Mouse (Mus musculus) neural tube, embryonic 11.5 days (tissue): ENCODE data around the gene Slc2a10. TPM values are rescaled to one million over a fixed set of nuclear protein-coding genes. Genes with fewer than 3 reads are reported as not detected.

Experiments
- ATAC-seq: fragments of 200-750 bp; cut with Nextera tagmentation; 2 replicates; pipeline ENCODE4 v1.8.0; 2017; ENCODE audit warnings: moderate number of reproducible peaks, mild to moderate bottlenecking, moderate TSS enrichment, moderate library complexity; ENCODE audit not compliant: insufficient read depth, low FRiP score, low TSS enrichment
- DNase-seq: peaks from one replicate; pipeline ENCODE4 v3.0.0-alpha.2; 2015; ENCODE audit warnings: low spot score
- H3K27ac ChIP-seq: fragments of 300-500 bp; sonication (generic); 2 replicates; pipeline ENCODE4 v1.5.1; 2014; ENCODE audit warnings: low read depth, mild to moderate bottlenecking, low read length
- H3K27me3 ChIP-seq: fragments of 300-500 bp; sonication (generic); 2 replicates; pipeline ENCODE4 v1.6.1; 2014; ENCODE audit warnings: mild to moderate bottlenecking, low read length, mixed read lengths; ENCODE audit not compliant: control insufficient read depth, insufficient read depth
- H3K36me3 ChIP-seq: fragments of 300-500 bp; sonication (generic); 2 replicates; pipeline ENCODE4 v1.6.1; 2014; ENCODE audit warnings: mild to moderate bottlenecking, low read length, moderate library complexity, mixed read lengths; ENCODE audit not compliant: control insufficient read depth, insufficient read depth
- H3K4me1 ChIP-seq: fragments of 300-500 bp; sonication (generic); 2 replicates; pipeline ENCODE4 v1.6.1; 2014; ENCODE audit warnings: low read length, mixed read lengths; ENCODE audit not compliant: control insufficient read depth, insufficient read depth
- H3K4me2 ChIP-seq: fragments of 300-500 bp; sonication (generic); 2 replicates; pipeline ENCODE4 v1.6.1; 2014; ENCODE audit warnings: low read depth, mild to moderate bottlenecking, moderate library complexity
- H3K4me3 ChIP-seq: fragments of 300-500 bp; sonication (generic); 2 replicates; pipeline ENCODE4 v1.5.1; 2014; ENCODE audit warnings: low read depth, low read length
- H3K9ac ChIP-seq: fragments of 300-500 bp; sonication (generic); 2 replicates; pipeline ENCODE4 v1.6.1; 2014; ENCODE audit warnings: mild to moderate bottlenecking, low read length
- H3K9me3 ChIP-seq: fragments of 300-500 bp; sonication (generic); 2 replicates; pipeline ENCODE4 v1.6.1; 2016; ENCODE audit warnings: low read length; ENCODE audit not compliant: control insufficient read depth
- WGBS: fragments of 180-500 bp; shearing (Covaris S2); extraction: QIAGEN DNeasy Blood & Tissue Kit; methylation state at CpG from one replicate; pipeline ENCODE4 v1.1.7; 2014; 5-methylcytosine and 5-hydroxymethylcytosine counted together
- polyA plus RNA-seq: library from polyadenylated mRNA; unstranded; fragments of >200 nt; fragmentation: Nextera tagmentation; extraction: Ambion mirVana; gene quantifications from 2 replicates; pipeline ENCODE4 v1.2.1, GENCODE M21; 2014

Slc2a10 gene
- polyA plus RNA-seq, 1 experiment from 2014 or later, result 3.6 TPM

DNA sequence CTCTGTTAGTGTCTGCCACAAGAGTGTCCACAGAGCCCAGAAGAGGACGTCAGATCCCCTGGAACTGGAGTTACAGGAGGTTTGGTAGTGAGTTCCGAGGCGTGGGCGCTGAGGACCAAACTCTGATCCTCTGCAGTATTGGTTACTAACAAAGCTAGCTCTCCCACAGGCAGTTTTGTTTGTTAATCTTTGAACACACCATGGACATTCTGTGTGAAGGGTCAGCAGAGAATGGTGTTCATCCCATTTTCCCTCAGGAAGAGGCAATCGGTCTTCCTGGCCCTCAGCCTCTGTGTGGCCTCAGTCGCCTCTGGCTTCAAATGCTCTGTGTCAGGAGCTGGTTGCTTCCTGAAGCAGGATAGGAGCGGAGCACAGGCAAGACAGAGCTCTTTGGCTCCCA is 28.2 kb upstream of the Slc2a10 start:
- no peaks in the 10 kb centered on the region for H3K36me3 ChIP-seq
- no peak for ATAC-seq
- WGBS, result 75% methylated on average over 7 of the region's 7 CpGs

GRCm38 (mm10) chr2:165475850-165476249 is 27.7 kb upstream of the Slc2a10 start:
- Histone ChIP-seq H3K36me3 (no peaks in the 10 kb centered on the region), H3K27ac (no peak overlapping the region), H3K4me2 (no peak overlapping the region), H3K9me3 (no peaks in the 10 kb centered on the region), H3K9ac (no peak overlapping the region), H3K27me3 (peaks cover 19% of the 10 kb centered on the region), H3K4me1 (0 out of 2 replicates have a peak, but pooled peaks cover 6% of the 10 kb centered on the region), H3K4me3 (no peak overlapping the region)
- ATAC-seq, result no peak
- 57% methylated on average over 5 of the region's 5 CpGs for WGBS
- DNase-seq, result no peak

More for the DNA sequence above, 28.2 kb upstream of the Slc2a10 start:
- Histone ChIP-seq H3K9me3 (no peaks in the 10 kb centered on the region), H3K4me3 (no peak overlapping the region), H3K27me3 (peaks cover 19% of the 10 kb centered on the region), H3K27ac (no peak overlapping the region), H3K4me1 (0 out of 2 replicates have a peak, but pooled peaks cover 6% of the 10 kb centered on the region), H3K9ac (no peak overlapping the region), H3K4me2 (no peak overlapping the region)
- DNase-seq, result no peak

- H3K36me3 ChIP-seq, result no peaks in the 10 kb centered on the region
- no peaks in the 10 kb centered on the region for H3K27me3 ChIP-seq
- H3K4me2 ChIP-seq, result no peak overlapping the region
- no peaks in the 10 kb centered on the region for H3K9me3 ChIP-seq
- DNase-seq (no peak), ATAC-seq (no peak)
- no peaks in the 10 kb centered on the region for H3K4me1 ChIP-seq
- H3K27ac ChIP-seq, result no peak overlapping the region
- no peak overlapping the region for H3K9ac ChIP-seq
- no peak overlapping the region for H3K4me3 ChIP-seq
- 64% methylated on average over 8 of the region's 8 CpGs for WGBS
Observed at GRCm38 (mm10) chr2:165482003-165482402, 21.6 kb upstream of the Slc2a10 start.

DNA sequence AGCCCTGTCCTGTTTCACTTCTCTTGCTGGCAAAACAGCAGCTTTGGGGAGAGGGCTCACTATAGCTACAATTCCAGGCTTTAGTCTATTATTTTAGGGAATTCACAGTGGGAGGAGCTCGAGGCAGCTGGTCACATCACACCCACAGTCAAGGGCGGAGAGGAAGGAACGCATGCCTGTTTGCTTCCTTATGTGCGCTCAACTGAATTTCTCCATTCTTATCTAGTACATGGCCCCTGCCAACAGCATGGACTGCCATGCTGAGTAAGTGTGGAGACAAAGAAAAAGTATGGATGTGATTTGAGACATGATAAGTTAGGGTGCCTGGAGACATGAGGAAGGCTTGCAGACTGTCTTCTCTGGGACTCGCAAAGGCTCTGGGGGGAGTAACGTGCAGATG is 19.4 kb upstream of the Slc2a10 start:
- Histone ChIP-seq H3K27ac (no peak overlapping the region), H3K9ac (no peak overlapping the region), H3K27me3 (no peaks in the 10 kb centered on the region), H3K36me3 (no peaks in the 10 kb centered on the region; the same call in 1 of the 2 replicates), H3K9me3 (no peaks in the 10 kb centered on the region), H3K4me1 (no peaks in the 10 kb centered on the region), H3K4me3 (no peak overlapping the region), H3K4me2 (no peak overlapping the region)
- no peak for ATAC-seq
- 64% methylated on average over 6 of the region's 6 CpGs for WGBS
- no peak for DNase-seq

GRCm38 (mm10) chr2:165485826-165486225 is 17.8 kb upstream of the Slc2a10 start:
- Histone ChIP-seq H3K36me3 (peaks cover 7% of the 10 kb centered on the region), H3K27me3 (no peaks in the 10 kb centered on the region), H3K4me3 (no peak overlapping the region), H3K9me3 (no peaks in the 10 kb centered on the region), H3K4me1 (no peaks in the 10 kb centered on the region), H3K4me2 (no peak overlapping the region), H3K9ac (no peak overlapping the region), H3K27ac (no peak overlapping the region)
- DNase-seq (no peak), ATAC-seq (no peak)
- 72% methylated on average over 3 of the region's 3 CpGs for WGBS

DNA sequence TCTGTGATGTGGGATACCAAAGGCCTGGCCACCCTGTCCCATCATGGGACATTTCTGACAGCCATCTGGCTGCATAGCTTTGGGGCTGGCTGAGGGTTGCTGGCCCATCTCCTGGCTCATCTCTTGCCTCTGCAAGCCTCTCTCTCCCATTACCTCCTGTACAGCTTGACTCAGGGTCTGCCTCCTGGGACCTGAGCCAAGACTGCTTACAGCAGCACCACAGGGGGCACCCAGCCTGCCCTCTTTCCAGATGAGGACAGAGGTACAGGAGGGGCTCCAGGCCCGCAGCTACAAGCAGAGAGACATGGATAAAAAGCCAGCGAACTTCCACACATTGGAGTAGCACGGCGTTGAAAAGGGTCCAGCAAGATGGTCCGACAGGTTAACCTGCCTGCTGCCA is 17.2 kb upstream of the Slc2a10 start:
- no peak for ATAC-seq
- no peak overlapping the region for H3K9ac ChIP-seq
- peaks cover 8% of the 10 kb centered on the region for H3K36me3 ChIP-seq
- no peaks in the 10 kb centered on the region for H3K9me3 ChIP-seq
- H3K27me3 ChIP-seq, result no peaks in the 10 kb centered on the region
- no peak overlapping the region for H3K4me3 ChIP-seq
- H3K4me2 ChIP-seq, result no peak overlapping the region
- no peak overlapping the region for H3K27ac ChIP-seq
- no peak for DNase-seq
- 80% methylated on average over 5 of the region's 5 CpGs for WGBS
- no peaks in the 10 kb centered on the region for H3K4me1 ChIP-seq

DNA sequence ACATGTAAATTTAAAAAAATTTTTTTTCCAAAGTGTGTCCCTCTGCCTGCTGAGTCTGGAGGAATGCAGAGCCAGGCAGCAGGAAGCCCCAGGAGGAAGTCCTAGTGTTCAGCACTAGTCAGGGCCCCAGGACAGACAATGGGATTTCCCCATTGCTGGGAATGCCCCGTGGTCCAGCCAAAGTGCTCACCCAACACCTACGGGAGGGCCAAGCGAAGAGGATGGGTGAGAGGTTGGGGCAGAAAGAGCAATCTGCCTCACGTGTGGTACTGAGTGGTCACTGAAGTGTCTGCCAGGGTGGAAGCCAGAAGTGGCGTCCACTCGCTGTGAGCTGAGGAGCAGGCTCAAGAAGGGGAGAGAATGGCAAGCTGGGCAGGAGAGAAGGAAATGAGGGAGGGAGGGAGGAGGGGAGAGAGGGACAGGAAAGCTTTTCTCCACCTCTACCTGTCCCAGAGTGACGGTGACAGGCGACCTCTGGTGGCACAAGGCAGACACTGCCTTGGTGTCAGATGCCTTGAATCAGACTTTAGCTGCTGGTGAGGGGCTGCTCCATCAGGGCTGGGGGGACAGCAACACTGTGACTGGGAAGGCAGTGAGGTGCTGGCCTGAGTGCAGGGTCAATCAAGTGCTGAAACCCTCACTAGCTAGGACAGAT is 16.6 kb upstream of the Slc2a10 start:
- Histone ChIP-seq H3K4me1 (no peaks in the 10 kb centered on the region), H3K9ac (no peak overlapping the region), H3K4me2 (no peak overlapping the region), H3K9me3 (no peaks in the 10 kb centered on the region), H3K36me3 (peaks cover 8% of the 10 kb centered on the region), H3K4me3 (no peak overlapping the region), H3K27me3 (no peaks in the 10 kb centered on the region), H3K27ac (no peak overlapping the region)
- peak; percentile 60 for DNase-seq
- 31% methylated on average over 8 of the region's 8 CpGs for WGBS
- ATAC-seq, result no peak

GRCm38 (mm10) chr2:165492648-165493553 is 10.7 kb upstream of the Slc2a10 start, which contains the start of gene Trp53rka:
TSS of gene Trp53rka (minus strand) at chr2:165493324.
- Histone ChIP-seq H3K4me1 (0 out of 2 replicates have a peak, but pooled peaks cover 3% of the 10 kb centered on the region), H3K4me3 (peak within 1 kb of the TSS; percentile 79), H3K27ac (peak within 1 kb of the TSS; percentile 78), H3K9ac (peak within 1 kb of the TSS; percentile 86), H3K9me3 (no peaks in the 10 kb centered on the region), H3K27me3 (no peaks in the 10 kb centered on the region), H3K4me2 (peak within 1 kb of the TSS; percentile 69), H3K36me3 (peaks cover 8% of the 10 kb centered on the region)
- peak; percentile 69 for ATAC-seq
- DNase-seq, result peak; percentile 85
- under 1% methylated on average over 61 of the region's 84 CpGs for WGBS
